Mouse (Mus musculus) myocyte (in vitro differentiated cells): ENCODE data around the gene Kank1. TPM values are rescaled to one million over a fixed set of nuclear protein-coding genes. Genes with fewer than 3 reads are reported as not detected.
A peak's percentile ranks its signal among the peaks of the same experiment; 100 is the strongest.

Experiments
- H3K27me3 ChIP-seq: one replicate; pipeline ENCODE4 v1.6.1; 2011; ENCODE audit not compliant: control insufficient read depth, insufficient read depth, insufficient read length
- H3K36me3 ChIP-seq: one replicate; pipeline ENCODE4 v1.6.1; 2011; ENCODE audit not compliant: control insufficient read depth, insufficient read depth
- H3K4me2 ChIP-seq: one replicate; pipeline ENCODE4 v1.6.1; 2011; ENCODE audit warnings: low read depth, control low read depth
- H3K4me3 ChIP-seq: one replicate; pipeline ENCODE4 v1.5.1; 2011; ENCODE audit warnings: mild to moderate bottlenecking, control low read depth, moderate library complexity
- H3K79me2 ChIP-seq: one replicate; pipeline ENCODE4 v1.6.1; 2011; ENCODE audit not compliant: control insufficient read depth, insufficient read depth
- H3ac ChIP-seq: one replicate; pipeline ENCODE4 v1.6.1; 2011; ENCODE audit not compliant: control insufficient read depth, insufficient read length
- CEBPB ChIP-seq: IDR thresholded peaks from 2 replicates; pipeline ENCODE4 v1.6.1; 2011; ENCODE audit warnings: mild to moderate bottlenecking, moderate library complexity; ENCODE audit not compliant: poor library complexity, insufficient read depth, severe bottlenecking
- E2F4 ChIP-seq: IDR thresholded peaks from one replicate; pipeline ENCODE4 v1.6.1; 2011; ENCODE audit warnings: mild to moderate bottlenecking, control low read depth, moderate library complexity; ENCODE audit not compliant: insufficient read depth
- MAX ChIP-seq: IDR thresholded peaks from one replicate; pipeline ENCODE4 v1.6.1; 2011; ENCODE audit warnings: low read depth, mild to moderate bottlenecking, control low read depth
- MYOD1 ChIP-seq, 3 experiments: IDR thresholded peaks; one replicate each; pipeline ENCODE4 v1.6.1; 2011; ENCODE audit warnings: control low read depth in 2 of 3, low read depth in 2 of 3, mild to moderate bottlenecking in 2 of 3, moderate library complexity in 1 of 3; ENCODE audit not compliant: insufficient read length in 2 of 3, control insufficient read depth in 1 of 3
- MYOG ChIP-seq, 3 experiments: IDR thresholded peaks; one replicate each; pipeline ENCODE4 v1.6.1; 2011; ENCODE audit warnings: control low read depth in 2 of 3, low read depth in 2 of 3, mild to moderate bottlenecking in 2 of 3; ENCODE audit not compliant: insufficient read length in 2 of 3, control insufficient read depth in 1 of 3, insufficient read depth in 1 of 3
- POLR2A ChIP-seq: IDR thresholded peaks from one replicate; pipeline ENCODE4 v1.6.1; 2011; ENCODE audit warnings: low read depth, mild to moderate bottlenecking, control low read depth, moderate library complexity; ENCODE audit not compliant: insufficient read length
- POLR2AphosphoS2 ChIP-seq: IDR thresholded peaks from one replicate; pipeline ENCODE4 v1.6.1; 2011; ENCODE audit warnings: low read depth, control low read depth; ENCODE audit not compliant: insufficient read length
- REST ChIP-seq: IDR thresholded peaks from one replicate; pipeline ENCODE4 v1.6.1; 2011; ENCODE audit warnings: mild to moderate bottlenecking, control low read depth, moderate library complexity; ENCODE audit not compliant: insufficient read depth, insufficient read length
- SRF ChIP-seq: IDR thresholded peaks from one replicate; pipeline ENCODE4 v1.6.1; 2011; ENCODE audit warnings: low read depth; ENCODE audit not compliant: control insufficient read depth, insufficient read length
- TCF12 ChIP-seq: IDR thresholded peaks from one replicate; pipeline ENCODE4 v1.6.1; 2011; ENCODE audit warnings: mild to moderate bottlenecking, control low read depth; ENCODE audit not compliant: poor library complexity, insufficient read depth, severe bottlenecking
- TCF3 ChIP-seq: IDR thresholded peaks from one replicate; pipeline ENCODE4 v1.6.1; 2011; ENCODE audit warnings: low read depth, control low read depth; ENCODE audit not compliant: insufficient read length
- USF1 ChIP-seq: IDR thresholded peaks from one replicate; pipeline ENCODE4 v1.6.1; 2011; ENCODE audit warnings: low read depth, mild to moderate bottlenecking, control low read depth, moderate library complexity
- polyA plus RNA-seq: library from polyadenylated mRNA; unstranded; fragments of >200 nt; fragmentation: generic; extraction: Trizol; gene quantifications from one replicate; pipeline ENCODE4 v1.2.1, GENCODE M21; 2012; ENCODE audit warnings: missing spikeins

Gene Kank1
- polyA plus RNA-seq, 1 experiment: 4.3 TPM

DNA sequence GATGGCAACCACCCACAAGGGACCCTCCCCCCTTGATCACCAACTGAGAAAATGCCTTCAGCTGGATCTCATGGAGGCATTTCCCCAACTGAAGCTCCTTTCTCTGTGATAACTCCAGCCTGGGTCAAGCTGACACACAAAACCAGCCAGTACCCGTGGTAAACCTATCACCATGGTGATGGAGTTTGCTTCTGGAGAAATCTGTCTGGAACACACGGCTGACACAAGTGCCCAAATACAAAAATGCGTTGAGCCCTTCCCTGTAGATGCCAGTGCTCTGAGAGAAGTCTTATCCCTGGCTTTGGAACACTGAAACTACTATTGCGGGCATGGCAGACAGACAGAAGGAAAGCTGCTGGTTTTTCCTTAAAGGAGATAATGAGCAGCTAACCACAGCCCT lies 199.4 kb downstream of the Kank1 start:
- H3K4me3 ChIP-seq: no peak overlapping the region
- H3ac ChIP-seq: no peak overlapping the region
- no peaks in the 10 kb centered on the region for H3K79me2 ChIP-seq
- no peak for TF ChIP-seq MYOD1 (IDR thresholded peaks at IDR 0.05; ENCODE audit: control insufficient read depth in 1 of 3, insufficient read length in 2 of 3, low read depth in 2 of 3)
- peak overlapping the region; percentile 54 for H3K4me2 ChIP-seq
- H3K27me3 ChIP-seq: no peaks in the 10 kb centered on the region
- H3K36me3 ChIP-seq: no peaks in the 10 kb centered on the region

DNA sequence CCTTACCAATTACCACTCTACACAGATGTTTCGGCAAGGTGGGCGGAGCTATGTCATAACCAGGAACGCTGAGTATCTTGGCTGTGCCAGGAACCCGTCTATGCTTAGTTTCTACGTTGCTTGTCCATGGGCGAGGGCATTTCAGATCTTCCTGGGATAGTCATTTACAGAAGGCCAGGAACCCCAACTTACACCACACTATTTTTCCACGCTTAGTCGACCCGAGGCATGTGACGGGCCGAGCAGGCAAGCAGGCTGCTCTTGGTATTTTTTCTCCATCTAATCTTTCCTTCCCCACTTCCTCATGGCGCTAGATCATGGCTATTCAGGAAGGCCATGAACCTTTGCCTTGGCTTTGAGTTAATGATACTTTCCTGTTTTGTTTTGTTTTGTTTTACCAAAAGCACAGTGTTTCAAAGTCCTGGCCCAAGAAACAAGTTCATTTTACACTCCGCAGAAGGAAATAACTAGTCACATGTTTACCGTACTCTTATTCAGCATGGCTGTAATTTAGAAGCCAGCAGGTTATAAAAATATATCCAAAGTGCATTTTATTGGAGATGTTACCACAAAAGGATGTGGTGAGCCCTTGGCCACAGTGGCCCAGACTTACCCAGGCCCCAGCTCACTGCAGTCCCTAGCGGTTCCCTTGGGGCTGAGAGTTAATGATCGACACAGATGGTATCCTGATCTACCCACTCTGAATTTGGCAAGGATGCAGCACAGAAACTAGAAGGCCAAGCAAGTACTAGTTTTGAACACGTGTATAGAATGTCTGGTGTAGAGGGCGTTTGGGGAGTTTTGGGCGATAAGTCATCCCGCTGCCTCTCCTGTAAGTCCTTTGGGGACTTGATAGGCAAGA lies 200.2 kb downstream of the Kank1 start:
- no peak overlapping the region for H3ac ChIP-seq
- peak in 2 of 3 experiments; percentile 22 to 43 for TF ChIP-seq MYOD1 (IDR thresholded peaks at IDR 0.05; ENCODE audit: control insufficient read depth in 1 of 3, insufficient read length in 2 of 3, low read depth in 2 of 3)
- no peak for TF ChIP-seq MAX
- no peak for TF ChIP-seq MYOG (IDR thresholded peaks at IDR 0.05; ENCODE audit: control insufficient read depth in 1 of 3, insufficient read depth in 1 of 3, insufficient read length in 2 of 3, low read depth in 2 of 3)
- TF ChIP-seq POLR2A: no peak
- H3K79me2 ChIP-seq: no peaks in the 10 kb centered on the region
- peak overlapping the region; percentile 54 for H3K4me2 ChIP-seq
- H3K27me3 ChIP-seq: no peaks in the 10 kb centered on the region
- no peaks in the 10 kb centered on the region for H3K36me3 ChIP-seq
- H3K4me3 ChIP-seq: no peak overlapping the region

DNA sequence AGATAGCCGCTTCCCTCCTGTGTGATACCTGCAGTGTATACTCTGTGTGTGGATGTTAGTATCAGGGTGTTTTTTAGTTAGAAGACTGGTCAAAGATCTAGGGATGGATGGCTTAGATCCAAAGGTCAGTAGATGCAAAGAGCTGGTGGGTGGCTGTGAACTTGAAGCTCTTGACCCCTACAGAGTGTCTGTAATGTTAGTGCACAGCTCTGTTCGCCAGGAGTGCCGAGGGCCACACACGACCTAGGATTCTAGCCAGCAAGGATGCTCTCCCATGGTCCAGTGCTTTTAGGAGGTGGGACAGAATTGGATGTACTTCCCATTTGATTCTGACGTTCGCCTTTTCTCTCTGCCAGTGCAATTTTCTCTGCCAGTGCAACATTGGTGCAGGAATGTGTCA lies 201.5 kb downstream of the Kank1 start:
- no peak for TF ChIP-seq POLR2AphosphoS2
- TF ChIP-seq USF1: no peak
- TF ChIP-seq TCF12: no peak
- no peak for TF ChIP-seq E2F4
- no peak for TF ChIP-seq MAX
- TF ChIP-seq MYOG (IDR thresholded peaks at IDR 0.05; ENCODE audit: control insufficient read depth in 1 of 3, insufficient read depth in 1 of 3, insufficient read length in 2 of 3, low read depth in 2 of 3): no peak
- no peak for TF ChIP-seq TCF3
- no peak for TF ChIP-seq SRF
- TF ChIP-seq MYOD1 (IDR thresholded peaks at IDR 0.05; ENCODE audit: control insufficient read depth in 1 of 3, insufficient read length in 2 of 3, low read depth in 2 of 3): no peak
- TF ChIP-seq REST: no peak
- no peak for TF ChIP-seq CEBPB
- TF ChIP-seq POLR2A: no peak
- H3K79me2 ChIP-seq: no peaks in the 10 kb centered on the region
- no peaks in the 10 kb centered on the region for H3K27me3 ChIP-seq
- H3K36me3 ChIP-seq: no peaks in the 10 kb centered on the region
- H3K4me2 ChIP-seq: no peak overlapping the region
- no peak overlapping the region for H3K4me3 ChIP-seq
- H3ac ChIP-seq: no peak overlapping the region

DNA sequence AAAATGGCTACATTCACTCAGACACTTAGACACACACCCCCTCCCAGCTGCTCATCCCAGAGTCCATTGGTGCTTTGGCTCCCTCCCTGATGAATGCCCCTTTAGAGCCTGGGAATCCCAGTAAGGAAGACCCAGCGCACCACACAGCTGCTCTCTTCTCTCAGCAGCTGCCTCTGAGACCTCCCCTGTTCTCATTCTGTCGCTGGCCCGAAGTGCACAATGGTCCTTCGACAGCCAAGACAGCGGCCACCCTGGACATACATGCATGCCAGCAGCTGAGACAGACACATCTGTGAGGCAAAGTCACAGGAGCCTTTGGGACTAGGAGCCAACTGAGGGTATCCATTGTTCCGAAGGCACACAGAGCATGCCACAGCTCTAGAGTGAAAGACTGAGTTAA lies 203.0 kb downstream of the Kank1 start:
- TF ChIP-seq MYOD1 (IDR thresholded peaks at IDR 0.05; ENCODE audit: control insufficient read depth in 1 of 3, insufficient read length in 2 of 3, low read depth in 2 of 3) (peak in 2 of 3 experiments; percentile 39 to 53), MYOG (IDR thresholded peaks at IDR 0.05; ENCODE audit: control insufficient read depth in 1 of 3, insufficient read depth in 1 of 3, insufficient read length in 2 of 3, low read depth in 2 of 3) (peak in 1 of 3 experiments; percentile 52), USF1 (no peak)
- no peaks in the 10 kb centered on the region for H3K79me2 ChIP-seq
- H3K27me3 ChIP-seq: no peaks in the 10 kb centered on the region

DNA sequence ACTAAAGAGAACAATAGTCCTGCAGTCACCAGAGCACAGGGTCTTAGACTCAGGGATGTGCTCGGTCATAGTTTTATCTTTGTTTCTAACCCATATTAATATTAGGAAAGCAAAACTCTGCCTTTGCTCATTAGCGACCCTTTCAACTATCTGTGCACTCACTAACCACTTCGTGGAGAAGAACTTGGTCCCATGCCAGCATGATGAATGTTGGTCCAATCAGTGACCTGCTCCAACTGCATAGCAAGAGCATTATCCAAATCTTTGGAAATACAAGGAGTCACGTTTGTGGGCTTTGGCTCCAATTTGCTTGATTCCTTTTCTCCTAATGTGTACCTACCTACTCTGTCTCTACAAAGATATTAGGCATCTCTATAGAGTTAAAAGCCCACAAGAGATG lies 204.0 kb downstream of the Kank1 start:
- no peak for TF ChIP-seq TCF3
- TF ChIP-seq SRF: no peak
- TF ChIP-seq REST: no peak
- no peak for TF ChIP-seq USF1
- no peak for TF ChIP-seq E2F4
- no peak for TF ChIP-seq POLR2A
- TF ChIP-seq MAX: no peak
- no peak for TF ChIP-seq CEBPB
- no peak for TF ChIP-seq MYOD1 (IDR thresholded peaks at IDR 0.05; ENCODE audit: control insufficient read depth in 1 of 3, insufficient read length in 2 of 3, low read depth in 2 of 3)
- no peak for TF ChIP-seq MYOG (IDR thresholded peaks at IDR 0.05; ENCODE audit: control insufficient read depth in 1 of 3, insufficient read depth in 1 of 3, insufficient read length in 2 of 3, low read depth in 2 of 3)
- TF ChIP-seq POLR2AphosphoS2: no peak
- TF ChIP-seq TCF12: no peak
- Histone ChIP-seq H3ac (no peak overlapping the region), H3K36me3 (no peaks in the 10 kb centered on the region), H3K27me3 (no peaks in the 10 kb centered on the region), H3K4me3 (no peak overlapping the region), H3K4me2 (no peak overlapping the region), H3K79me2 (no peaks in the 10 kb centered on the region)

More for the DNA sequence above, 203.0 kb downstream of the Kank1 start:
- Histone ChIP-seq H3K4me3 (no peak overlapping the region), H3K4me2 (no peak overlapping the region), H3ac (no peak overlapping the region), H3K36me3 (no peaks in the 10 kb centered on the region)
